Mouse (Mus musculus) embryonic fibroblast, embryonic 13.5 days (primary cell): ENCODE measurements around the gene Pdcd1lg2. TPM values are rescaled to one million over a fixed set of nuclear protein-coding genes. Genes with fewer than 3 reads are reported as not detected.

ENCODE experiments used
- H3K27ac ChIP-seq: 2 replicates; pipeline ENCODE4 v1.5.1; 2012; ENCODE audit warnings: low read length, control low read depth, inconsistent platforms; ENCODE audit not compliant: insufficient read depth
- H3K4me1 ChIP-seq: 2 replicates; pipeline ENCODE4 v1.6.1; 2011; ENCODE audit warnings: low read length; ENCODE audit not compliant: control insufficient read depth, insufficient read depth
- H3K4me3 ChIP-seq: 2 replicates; pipeline ENCODE4 v1.5.1; 2011; ENCODE audit warnings: mild to moderate bottlenecking, control low read depth, low read length; ENCODE audit not compliant: insufficient read depth
- CTCF ChIP-seq: IDR thresholded peaks from 2 replicates; pipeline ENCODE4 v1.5.1; 2011; ENCODE audit warnings: mild to moderate bottlenecking, control low read depth, low read length, moderate library complexity, borderline replicate concordance; ENCODE audit not compliant: insufficient read depth
- POLR2A ChIP-seq: IDR thresholded peaks from 2 replicates; pipeline ENCODE4 v1.6.1; 2011; ENCODE audit warnings: low read depth, mild to moderate bottlenecking, control low read depth, low read length, moderate library complexity
- polyA plus RNA-seq: library from polyadenylated mRNA; stranded (reverse); fragments of >200 nt; gene quantifications from 2 replicates; pipeline ENCODE4 v1.2.4, GENCODE M21; 2011; ENCODE audit warnings: low read depth; ENCODE audit not compliant: missing spikeins, insufficient read length

Pdcd1lg2 gene
- polyA plus RNA-seq, 1 experiment, result not detected

GRCm38 (mm10) chr19:29416393-29416902 is 5.7 kb downstream of the Pdcd1lg2 start:
- Histone ChIP-seq H3K4me3 (no peak overlapping the region), H3K4me1 (peaks cover 4% of the 10 kb centered on the region; the same call in 1 of the 2 replicates), H3K27ac (no peak overlapping the region)
- no peak for TF ChIP-seq CTCF
- TF ChIP-seq POLR2A, result no peak

- Histone ChIP-seq H3K4me1 (peaks cover 4% of the 10 kb centered on the region; the same call in 1 of the 2 replicates), H3K4me3 (no peak overlapping the region), H3K27ac (no peak overlapping the region)
- TF ChIP-seq CTCF (no peak), POLR2A (no peak)
Measured at GRCm38 (mm10) chr19:29417188-29417587, 6.5 kb downstream of the Pdcd1lg2 start.

GRCm38 (mm10) chr19:29417894-29418293 is 7.2 kb downstream of the Pdcd1lg2 start:
- Histone ChIP-seq H3K27ac (no peak overlapping the region), H3K4me1 (peaks cover 3% of the 10 kb centered on the region; the same call in 1 of the 2 replicates), H3K4me3 (no peak overlapping the region)
- TF ChIP-seq CTCF (no peak), POLR2A (no peak)

- TF ChIP-seq CTCF (no peak), POLR2A (no peak)
- H3K4me1 ChIP-seq, result no peaks in the 10 kb centered on the region
- H3K27ac ChIP-seq, result no peak overlapping the region
Measured at GRCm38 (mm10) chr19:29418661-29419115, 8.0 kb downstream of the Pdcd1lg2 start.

GRCm38 (mm10) chr19:29419506-29419905 is 8.8 kb downstream of the Pdcd1lg2 start:
- Histone ChIP-seq H3K27ac (no peak overlapping the region), H3K4me3 (no peak overlapping the region), H3K4me1 (no peaks in the 10 kb centered on the region)
- no peak for TF ChIP-seq CTCF
- TF ChIP-seq POLR2A, result no peak

More at GRCm38 (mm10) chr19:29418661-29419115, 8.0 kb downstream of the Pdcd1lg2 start:
- H3K4me3 ChIP-seq, result no peak overlapping the region

GRCm38 (mm10) chr19:29419946-29420345 is 9.2 kb downstream of the Pdcd1lg2 start:
- Histone ChIP-seq H3K4me1 (no peaks in the 10 kb centered on the region), H3K27ac (no peak overlapping the region), H3K4me3 (no peak overlapping the region)
- TF ChIP-seq POLR2A (no peak), CTCF (no peak)

- TF ChIP-seq CTCF, result no peak
- TF ChIP-seq POLR2A, result no peak
- H3K27ac ChIP-seq, result no peak overlapping the region
- no peaks in the 10 kb centered on the region for H3K4me1 ChIP-seq
- H3K4me3 ChIP-seq, result no peak overlapping the region
Measured at GRCm38 (mm10) chr19:29420397-29420796, 9.7 kb downstream of the Pdcd1lg2 start.

GRCm38 (mm10) chr19:29422013-29422645 is 11.4 kb downstream of the Pdcd1lg2 start:
- Histone ChIP-seq H3K4me1 (no peaks in the 10 kb centered on the region), H3K4me3 (no peak overlapping the region), H3K27ac (no peak overlapping the region)
- TF ChIP-seq POLR2A (no peak), CTCF (no peak)

GRCm38 (mm10) chr19:29422796-29423195 is 12.1 kb downstream of the Pdcd1lg2 start:
- no peak overlapping the region for H3K4me3 ChIP-seq
- no peak for TF ChIP-seq POLR2A
- TF ChIP-seq CTCF, result no peak
- H3K4me1 ChIP-seq, result no peaks in the 10 kb centered on the region
- H3K27ac ChIP-seq, result no peak overlapping the region

- no peak overlapping the region for H3K4me3 ChIP-seq
- TF ChIP-seq CTCF (no peak), POLR2A (no peak)
Measured at GRCm38 (mm10) chr19:29430516-29430915, 19.8 kb downstream of the Pdcd1lg2 start.

More at GRCm38 (mm10) chr19:29430516-29430915, 19.8 kb downstream of the Pdcd1lg2 start:
- no peak overlapping the region for H3K27ac ChIP-seq
- H3K4me1 ChIP-seq, result no peaks in the 10 kb centered on the region
